Mouse (Mus musculus) megakaryocyte, embryonic 14.5 days (primary cell): ENCODE measurements at regions not wholly inside any gene's neighbourhood (a gene's known extent, or its start where the extent isn't known, plus 50 kb on each side); places are given as distances from the start of the nearest gene placed in this dataset.

Experiments used
- H3K27me3 ChIP-seq: replicated peaks from 2 replicates; pipeline ENCODE3; 2012; ENCODE audit warnings: inconsistent platforms
- H3K36me3 ChIP-seq: replicated peaks from 2 replicates; pipeline ENCODE3; 2012; ENCODE audit warnings: low read length, inconsistent platforms, mixed read lengths
- H3K4me1 ChIP-seq: 2 replicates; pipeline ENCODE4 v1.6.1; 2012; ENCODE audit warnings: inconsistent platforms
- H3K4me3 ChIP-seq: replicated peaks from 2 replicates; pipeline ENCODE3; 2012; ENCODE audit warnings: moderate library complexity, mild to moderate bottlenecking, inconsistent platforms
- H3K9me3 ChIP-seq: 2 replicates; pipeline ENCODE4 v1.6.1; 2012; ENCODE audit warnings: inconsistent platforms
- FLI1 ChIP-seq: IDR thresholded peaks from 2 replicates; pipeline ENCODE4 v1.6.1; 2012; ENCODE audit warnings: low read length, inconsistent platforms, mixed read lengths
- GATA1 ChIP-seq: IDR thresholded peaks from 3 replicates; pipeline ENCODE4 v1.6.1; 2012; ENCODE audit warnings: mixed read lengths, low read length, inconsistent platforms, borderline replicate concordance

GRCm38 (mm10) chr7:115398202-115398601 lies 640.4 kb downstream of the Sox6 start:
- Histone ChIP-seq H3K4me1 (0 out of 2 replicates have a peak, but pooled peaks cover 7% of the 10 kb centered on the region), H3K9me3 (no peaks in the 10 kb centered on the region), H3K36me3 (no peaks in the 10 kb centered on the region), H3K4me3 (no peak overlapping the region), H3K27me3 (peaks cover 5% of the 10 kb centered on the region)
- no peak for TF ChIP-seq FLI1

- 0 out of 2 replicates have a peak, but pooled peaks cover 7% of the 10 kb centered on the region for H3K4me1 ChIP-seq
- TF ChIP-seq FLI1 = no peak
- no peak for TF ChIP-seq GATA1
- H3K4me3 ChIP-seq = no peak overlapping the region
- H3K27me3 ChIP-seq = peaks cover 5% of the 10 kb centered on the region
- H3K9me3 ChIP-seq = no peaks in the 10 kb centered on the region
- no peaks in the 10 kb centered on the region for H3K36me3 ChIP-seq
Measured at GRCm38 (mm10) chr7:115399461-115399860, 639.1 kb downstream of the Sox6 start.

- H3K9me3 ChIP-seq = no peaks in the 10 kb centered on the region
- no peaks in the 10 kb centered on the region for H3K27me3 ChIP-seq
- peaks cover 35% of the 10 kb centered on the region for H3K4me1 ChIP-seq
- TF ChIP-seq FLI1 (no peak), GATA1 (no peak)
- no peak overlapping the region for H3K4me3 ChIP-seq
- no peaks in the 10 kb centered on the region for H3K36me3 ChIP-seq
Measured at GRCm38 (mm10) chr7:115407889-115408288, 630.7 kb downstream of the Sox6 start.

GRCm38 (mm10) chr7:115408915-115409314 lies 629.7 kb downstream of the Sox6 start:
- Histone ChIP-seq H3K27me3 (no peaks in the 10 kb centered on the region), H3K9me3 (no peaks in the 10 kb centered on the region)
- TF ChIP-seq GATA1 (no peak), FLI1 (no peak)

GRCm38 (mm10) chr7:115410501-115411230 lies 627.9 kb downstream of the Sox6 start:
- Histone ChIP-seq H3K27me3 (no peaks in the 10 kb centered on the region), H3K36me3 (no peaks in the 10 kb centered on the region), H3K4me1 (peaks cover 35% of the 10 kb centered on the region), H3K4me3 (no peak overlapping the region), H3K9me3 (no peaks in the 10 kb centered on the region)
- no peak for TF ChIP-seq FLI1
- TF ChIP-seq GATA1 = no peak

More at GRCm38 (mm10) chr7:115408915-115409314, 629.7 kb downstream of the Sox6 start:
- Histone ChIP-seq H3K36me3 (no peaks in the 10 kb centered on the region), H3K4me1 (peaks cover 35% of the 10 kb centered on the region), H3K4me3 (no peak overlapping the region)

- no peak for TF ChIP-seq FLI1
- TF ChIP-seq GATA1 = no peak
- H3K9me3 ChIP-seq = no peaks in the 10 kb centered on the region
- no peak overlapping the region for H3K4me3 ChIP-seq
Measured at GRCm38 (mm10) chr7:115411456-115411855, 627.1 kb downstream of the Sox6 start.

GRCm38 (mm10) chr7:115415147-115415561 lies 623.4 kb downstream of the Sox6 start:
- H3K4me3 ChIP-seq = no peak overlapping the region
- TF ChIP-seq FLI1 (no peak), GATA1 (no peak)
- peaks cover 10% of the 10 kb centered on the region for H3K27me3 ChIP-seq
- H3K9me3 ChIP-seq = no peaks in the 10 kb centered on the region
- H3K4me1 ChIP-seq = peaks cover 12% of the 10 kb centered on the region
- H3K36me3 ChIP-seq = no peaks in the 10 kb centered on the region

More at GRCm38 (mm10) chr7:115411456-115411855, 627.1 kb downstream of the Sox6 start:
- Histone ChIP-seq H3K27me3 (no peaks in the 10 kb centered on the region), H3K36me3 (no peaks in the 10 kb centered on the region), H3K4me1 (peaks cover 35% of the 10 kb centered on the region)
